Mouse (Mus musculus): ENCODE data around the gene Hoxb5. TPM values are rescaled to one million over a fixed set of nuclear protein-coding genes. Genes with fewer than 3 reads are reported as not detected.
A peak's percentile ranks its signal among the peaks of the same experiment; 100 is the strongest.

Gene Hoxb5
- polyA plus RNA-seq, 1 experiment = not detected

DNA sequence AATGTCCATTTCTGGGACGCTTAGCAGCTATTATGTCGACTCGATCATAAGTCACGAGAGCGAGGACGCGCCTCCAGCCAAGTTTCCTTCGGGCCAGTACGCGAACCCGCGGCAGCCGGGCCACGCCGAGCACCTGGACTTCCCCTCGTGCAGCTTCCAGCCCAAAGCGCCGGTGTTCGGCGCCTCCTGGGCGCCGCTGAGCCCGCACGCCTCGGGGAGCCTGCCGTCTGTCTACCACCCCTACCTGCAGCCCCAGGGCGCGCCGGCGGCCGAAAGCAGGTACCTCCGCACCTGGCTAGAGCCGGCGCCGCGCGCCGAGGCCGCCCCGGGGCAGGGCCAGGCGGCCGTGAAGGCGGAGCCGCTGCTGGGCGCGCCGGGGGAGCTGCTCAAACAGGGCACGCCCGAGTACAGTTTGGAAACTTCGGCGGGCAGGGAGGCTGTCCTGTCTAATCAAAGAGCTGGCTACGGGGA is 31.6 kb upstream of the Hoxb5 start:
- Histone ChIP-seq H3K4me3 (ENCODE audit: insufficient read depth, low read length) (no peak overlapping the region), H3K27ac (ENCODE audit: insufficient read depth, low read depth, low read length) (no peak overlapping the region), H3K4me1 (ENCODE audit: control insufficient read depth, insufficient read depth, low read length) (no peaks in the 10 kb centered on the region)
- TF ChIP-seq POLR2A (IDR thresholded peaks at IDR 0.05; ENCODE audit: borderline replicate concordance, low read depth, low read length) (no peak), CTCF (IDR thresholded peaks at IDR 0.05; ENCODE audit: low read depth, low read length) (no peak)

DNA sequence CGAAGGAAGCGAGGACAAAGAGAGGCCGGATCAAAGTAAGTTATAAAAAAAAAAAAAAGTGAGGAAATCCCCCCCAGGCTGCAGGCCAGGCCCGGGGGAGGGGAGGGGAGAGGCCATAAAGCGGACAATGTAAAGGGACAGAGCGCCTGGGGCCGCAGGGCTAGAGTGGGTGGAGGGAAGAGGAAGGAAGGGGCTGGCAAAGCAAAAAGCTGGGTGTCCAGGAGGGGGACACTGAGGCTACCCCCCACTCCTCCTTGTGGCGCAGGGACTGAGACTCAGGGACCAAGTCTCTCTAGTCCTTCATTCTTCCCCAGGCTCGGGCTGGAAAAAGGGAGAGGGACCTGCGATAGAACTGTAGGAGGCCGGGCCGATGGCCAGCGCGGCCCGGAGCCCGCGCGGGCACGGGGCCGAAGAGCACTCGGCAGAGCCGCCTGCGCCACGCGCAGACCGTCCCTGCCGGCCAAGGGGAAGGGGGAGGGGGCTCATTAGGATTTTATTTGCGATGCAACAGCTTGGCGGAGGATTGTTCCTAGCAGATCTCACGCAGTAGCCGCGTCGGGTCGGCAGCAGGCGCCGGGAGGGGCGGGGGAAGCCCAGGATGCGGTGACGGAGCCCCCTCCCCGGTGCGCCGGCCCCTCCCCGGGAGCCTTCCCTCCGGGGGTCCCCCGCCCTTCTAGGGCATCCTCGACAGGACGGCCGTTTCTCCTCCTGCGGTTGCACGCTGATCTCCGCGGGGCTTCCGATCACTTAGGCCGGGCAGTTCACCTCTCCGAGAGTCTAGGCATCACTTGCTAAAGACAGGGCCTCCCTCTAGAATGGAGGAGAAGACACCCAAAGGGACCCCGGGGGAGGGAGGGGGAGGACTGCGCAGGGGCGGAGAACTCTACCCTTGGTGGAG is 30.9 kb upstream of the Hoxb5 start:
- TF ChIP-seq POLR2A (IDR thresholded peaks at IDR 0.05; ENCODE audit: borderline replicate concordance, low read depth, low read length) = no peak
- TF ChIP-seq CTCF (IDR thresholded peaks at IDR 0.05; ENCODE audit: low read depth, low read length) = no peak
- no peak overlapping the region for H3K27ac ChIP-seq (ENCODE audit: insufficient read depth, low read depth, low read length)
- no peaks in the 10 kb centered on the region for H3K4me1 ChIP-seq (ENCODE audit: control insufficient read depth, insufficient read depth, low read length)
- no peak overlapping the region for H3K4me3 ChIP-seq (ENCODE audit: insufficient read depth, low read length)

DNA sequence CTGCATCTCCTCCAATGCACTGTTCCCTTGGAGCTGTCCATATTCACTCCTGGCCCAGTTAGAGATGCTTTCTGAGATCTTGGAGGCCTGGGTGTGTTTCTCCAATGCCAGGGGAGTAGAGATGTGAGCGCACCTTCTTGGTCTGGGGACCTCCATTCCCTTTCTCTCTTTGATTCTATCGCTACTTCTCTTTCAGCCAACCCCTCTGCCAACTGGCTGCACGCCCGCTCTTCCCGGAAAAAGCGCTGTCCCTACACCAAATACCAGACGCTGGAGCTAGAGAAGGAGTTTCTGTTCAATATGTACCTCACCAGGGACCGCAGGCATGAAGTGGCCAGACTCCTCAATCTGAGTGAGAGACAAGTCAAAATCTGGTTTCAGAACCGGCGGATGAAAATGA is 28.7 kb upstream of the Hoxb5 start:
- Histone ChIP-seq H3K27ac (ENCODE audit: insufficient read depth, low read depth, low read length) (no peak overlapping the region), H3K4me3 (ENCODE audit: insufficient read depth, low read length) (no peak overlapping the region), H3K4me1 (ENCODE audit: control insufficient read depth, insufficient read depth, low read length) (no peaks in the 10 kb centered on the region)
- TF ChIP-seq CTCF (IDR thresholded peaks at IDR 0.05; ENCODE audit: low read depth, low read length) = no peak
- no peak for TF ChIP-seq POLR2A (IDR thresholded peaks at IDR 0.05; ENCODE audit: borderline replicate concordance, low read depth, low read length)

DNA sequence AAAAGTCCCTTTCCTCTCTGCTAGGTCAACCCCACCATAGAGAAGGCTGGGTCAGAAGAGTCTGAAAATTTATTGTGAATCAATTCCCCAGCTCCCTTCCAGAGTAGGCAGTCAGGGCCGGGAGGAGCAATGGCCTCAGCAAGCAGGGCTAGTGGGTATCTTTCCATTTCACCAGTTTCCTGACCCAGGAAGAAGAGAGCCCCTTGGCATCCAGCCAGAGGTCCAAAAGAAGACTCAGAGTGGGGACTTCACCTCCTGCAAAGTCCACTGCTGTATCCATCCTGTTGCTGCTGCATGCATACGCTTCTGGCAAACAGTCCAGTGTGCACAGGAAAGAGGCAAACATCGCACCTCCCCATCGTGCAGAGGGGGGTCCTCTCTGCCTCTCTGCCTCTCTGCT is 27.2 kb upstream of the Hoxb5 start:
- Histone ChIP-seq H3K27ac (ENCODE audit: insufficient read depth, low read depth, low read length) (no peak overlapping the region), H3K4me1 (ENCODE audit: control insufficient read depth, insufficient read depth, low read length) (no peaks in the 10 kb centered on the region), H3K4me3 (ENCODE audit: insufficient read depth, low read length) (no peak overlapping the region)
- TF ChIP-seq POLR2A (IDR thresholded peaks at IDR 0.05; ENCODE audit: borderline replicate concordance, low read depth, low read length) = no peak
- TF ChIP-seq CTCF (IDR thresholded peaks at IDR 0.05; ENCODE audit: low read depth, low read length) = no peak

DNA sequence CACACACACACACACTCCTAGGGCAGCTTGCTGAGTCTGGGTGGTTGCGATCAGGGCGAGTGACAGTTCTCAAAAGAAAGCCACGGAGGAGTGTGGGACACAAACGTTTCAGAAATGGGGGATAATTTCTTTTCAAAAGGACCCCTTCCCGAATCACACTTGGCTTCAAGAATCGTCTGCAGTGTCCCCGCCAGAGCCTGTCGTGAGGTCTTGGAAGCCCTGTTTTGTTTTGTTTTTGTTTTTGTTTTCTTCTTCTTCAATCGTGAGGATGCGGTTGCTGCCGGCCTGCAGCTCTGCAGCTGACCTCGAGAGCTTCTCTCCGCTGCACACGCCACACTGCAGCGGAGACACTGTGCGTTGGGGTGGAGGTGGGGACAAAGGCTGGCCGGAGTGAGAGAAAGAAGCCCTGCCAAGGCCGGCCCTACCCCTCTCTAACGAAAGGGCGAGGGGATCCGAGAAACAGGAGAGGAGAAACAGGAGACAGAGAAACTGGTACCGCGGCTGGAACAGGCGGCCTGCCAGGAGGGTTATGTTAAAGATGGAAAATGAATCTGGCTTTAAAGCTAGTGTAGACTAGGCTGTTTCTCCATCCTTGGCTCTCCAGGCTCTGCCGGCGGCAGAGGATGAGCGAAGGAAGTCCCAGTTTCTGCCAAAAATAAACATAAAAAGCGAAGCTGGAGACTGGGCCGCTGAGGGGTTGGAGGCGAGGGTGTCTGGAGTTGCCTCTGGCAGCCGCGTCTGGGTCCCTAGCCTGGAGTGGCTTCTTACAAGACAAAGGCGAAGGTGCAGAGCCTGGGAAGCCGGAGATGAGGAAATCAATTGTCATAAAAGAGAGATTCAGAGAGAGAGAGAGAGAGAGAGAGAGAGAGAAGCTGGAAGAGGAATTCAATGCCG is 25.7 kb upstream of the Hoxb5 start:
- Histone ChIP-seq H3K4me1 (ENCODE audit: control insufficient read depth, insufficient read depth, low read length) (no peaks in the 10 kb centered on the region), H3K4me3 (ENCODE audit: insufficient read depth, low read length) (no peak overlapping the region), H3K27ac (ENCODE audit: insufficient read depth, low read depth, low read length) (no peak overlapping the region)
- TF ChIP-seq POLR2A (IDR thresholded peaks at IDR 0.05; ENCODE audit: borderline replicate concordance, low read depth, low read length) (no peak), CTCF (IDR thresholded peaks at IDR 0.05; ENCODE audit: low read depth, low read length) (0 out of 2 replicates have a peak, but pooled peaks have one; percentile 8)

DNA sequence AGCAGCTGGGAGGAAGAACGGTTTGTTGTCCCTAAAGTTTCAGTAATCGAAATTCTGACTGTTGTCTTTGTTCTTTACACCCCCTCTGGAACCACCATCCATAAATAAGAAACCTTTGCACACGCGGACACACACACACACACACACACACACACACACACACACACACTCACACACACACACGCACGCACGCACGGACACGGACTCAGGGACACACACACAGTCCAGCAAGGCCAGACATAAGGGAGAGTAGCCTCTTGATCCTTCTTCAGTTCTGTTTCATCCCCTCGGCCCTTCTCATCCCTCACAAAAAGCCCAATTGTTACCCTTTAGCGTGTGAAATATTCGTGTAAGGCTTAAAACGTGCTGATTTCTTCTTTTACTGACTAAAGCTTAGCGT is 24.8 kb upstream of the Hoxb5 start:
- TF ChIP-seq POLR2A (IDR thresholded peaks at IDR 0.05; ENCODE audit: borderline replicate concordance, low read depth, low read length) = no peak
- TF ChIP-seq CTCF (IDR thresholded peaks at IDR 0.05; ENCODE audit: low read depth, low read length) = no peak
- H3K4me1 ChIP-seq (ENCODE audit: control insufficient read depth, insufficient read depth, low read length) = no peaks in the 10 kb centered on the region
- H3K27ac ChIP-seq (ENCODE audit: insufficient read depth, low read depth, low read length) = no peak overlapping the region
- no peak overlapping the region for H3K4me3 ChIP-seq (ENCODE audit: insufficient read depth, low read length)

DNA sequence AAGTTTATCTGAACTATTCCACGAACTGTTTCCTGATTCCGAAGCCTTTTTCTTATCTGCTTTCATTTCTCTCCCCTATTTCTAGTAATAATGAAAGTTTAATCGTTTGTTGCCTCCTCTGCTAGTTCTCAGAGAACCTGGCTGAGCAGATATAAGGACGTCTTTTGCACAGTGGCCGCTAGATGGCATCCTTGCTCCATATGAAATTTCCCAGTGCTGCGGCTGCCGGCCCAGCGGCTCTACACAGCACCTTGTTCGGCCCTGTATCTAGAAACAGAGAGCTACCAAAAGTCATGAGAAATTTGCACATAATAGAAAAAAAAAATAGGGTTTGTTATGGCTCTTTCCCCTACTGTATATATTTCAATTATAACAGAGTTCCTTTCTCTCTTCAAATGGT is 24.4 kb upstream of the Hoxb5 start:
- TF ChIP-seq POLR2A (IDR thresholded peaks at IDR 0.05; ENCODE audit: borderline replicate concordance, low read depth, low read length) (no peak), CTCF (IDR thresholded peaks at IDR 0.05; ENCODE audit: low read depth, low read length) (peak; percentile 79)
- H3K4me1 ChIP-seq (ENCODE audit: control insufficient read depth, insufficient read depth, low read length) = no peaks in the 10 kb centered on the region
- no peak overlapping the region for H3K4me3 ChIP-seq (ENCODE audit: insufficient read depth, low read length)
- no peak overlapping the region for H3K27ac ChIP-seq (ENCODE audit: insufficient read depth, low read depth, low read length)

DNA sequence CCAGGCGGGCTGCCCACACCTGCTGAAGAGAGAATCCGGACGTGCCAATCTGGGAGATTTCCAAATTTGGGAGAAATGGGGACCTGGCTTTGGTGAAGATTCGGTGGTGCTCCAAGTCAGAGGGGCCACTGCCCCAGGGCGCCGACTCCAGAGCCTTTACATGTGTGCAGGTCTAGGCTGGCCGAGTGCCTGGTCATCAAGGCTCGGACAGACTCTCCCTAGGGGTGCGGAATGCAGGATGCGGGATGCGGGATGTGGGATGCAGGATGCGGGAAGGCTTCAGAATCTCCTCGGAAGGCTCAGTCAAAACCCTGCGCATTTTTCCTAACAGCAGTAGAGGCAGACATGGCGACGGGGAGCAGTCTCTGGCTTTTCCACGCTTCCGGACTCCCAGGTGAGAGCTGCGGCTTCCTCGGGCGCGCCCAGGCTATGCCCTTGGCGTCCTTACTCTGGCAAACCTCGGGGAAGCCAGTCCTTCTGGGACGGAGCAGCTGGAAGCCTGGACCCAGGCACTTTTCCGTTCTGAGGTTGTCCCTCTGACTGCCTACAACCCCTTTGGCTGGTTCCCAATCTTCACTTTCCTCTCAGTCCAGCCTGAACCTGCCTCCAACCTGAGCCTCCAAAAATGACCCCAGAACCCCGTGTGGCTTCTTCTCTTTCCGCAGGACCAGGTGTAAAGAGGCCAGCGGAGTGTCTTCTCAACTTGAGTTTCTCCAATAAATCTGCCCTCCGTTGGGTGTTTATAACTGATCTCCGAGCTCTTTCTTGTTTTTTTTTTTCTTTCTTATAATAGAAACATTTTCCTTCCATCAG is 23.5 kb upstream of the Hoxb5 start:
- Histone ChIP-seq H3K4me3 (ENCODE audit: insufficient read depth, low read length) (no peak overlapping the region), H3K4me1 (ENCODE audit: control insufficient read depth, insufficient read depth, low read length) (0 out of 2 replicates have a peak, but pooled peaks cover 1% of the 10 kb centered on the region), H3K27ac (ENCODE audit: insufficient read depth, low read depth, low read length) (no peak overlapping the region)
- no peak for TF ChIP-seq CTCF (IDR thresholded peaks at IDR 0.05; ENCODE audit: low read depth, low read length)
- TF ChIP-seq POLR2A (IDR thresholded peaks at IDR 0.05; ENCODE audit: borderline replicate concordance, low read depth, low read length) = no peak
